Mouse (Mus musculus) CH12.LX (cell line): ENCODE measurements around the gene Ehd1. TPM values are rescaled to one million over a fixed set of nuclear protein-coding genes. Genes with fewer than 3 reads are reported as not detected.

Experiments used
- DNase-seq: peaks from one replicate; pipeline ENCODE4 v3.0.0-alpha.2; 2013; ENCODE audit errors: extremely low read depth
- H3K27ac ChIP-seq: 2 replicates; pipeline ENCODE4 v1.5.1; 2012; ENCODE audit warnings: low read depth, mild to moderate bottlenecking, control low read depth, moderate library complexity; ENCODE audit not compliant: insufficient read depth
- H3K27me3 ChIP-seq: replicated peaks from 2 replicates; pipeline ENCODE3; 2012; ENCODE audit warnings: inconsistent platforms
- H3K36me3 ChIP-seq, 2 experiments: replicated peaks in 1 of 2; 2 replicates each; pipeline versions ENCODE3 to v1.6.1; 2012; ENCODE audit warnings: inconsistent platforms in 1 of 2, low read length in 1 of 2, mild to moderate bottlenecking in 1 of 2, mixed read lengths in 1 of 2, moderate library complexity in 1 of 2; ENCODE audit not compliant: control insufficient read depth in 1 of 2, insufficient read depth in 1 of 2
- H3K4me1 ChIP-seq, 2 experiments: 2 replicates each; pipeline ENCODE4 v1.6.1; 2012; ENCODE audit warnings: inconsistent platforms in 1 of 2, moderate library complexity in 1 of 2; ENCODE audit not compliant: insufficient read depth in 2 of 2, control insufficient read depth in 1 of 2
- H3K4me2 ChIP-seq: 2 replicates; pipeline ENCODE4 v1.6.1; 2012; ENCODE audit warnings: low read depth, mild to moderate bottlenecking, control low read depth; ENCODE audit not compliant: poor library complexity, insufficient read depth, severe bottlenecking
- H3K4me3 ChIP-seq, 3 experiments: fragments of 150-350 bp in 1 of 3; sonication (generic) in 1 of 3; replicated peaks in 1 of 3; 2 replicates each; pipeline versions ENCODE3 to v1.5.1; 2011 to 2012; ENCODE audit warnings: low read depth in 2 of 3, low read length in 2 of 3, mild to moderate bottlenecking in 2 of 3, moderate library complexity in 2 of 3, control low read depth in 1 of 3, improper control_type of control experiment in 1 of 3, inconsistent platforms in 1 of 3, mixed read lengths in 1 of 3; ENCODE audit not compliant: poor library complexity in 1 of 3
- H3K79me2 ChIP-seq: replicated peaks from 2 replicates; pipeline ENCODE4 v1.6.1; 2012; ENCODE audit warnings: mild to moderate bottlenecking, moderate library complexity; ENCODE audit not compliant: control insufficient read depth, poor library complexity, insufficient read depth, severe bottlenecking; ENCODE audit errors: extremely low read depth
- H3K9ac ChIP-seq: 2 replicates; pipeline ENCODE4 v1.6.1; 2012; ENCODE audit warnings: low read depth, mild to moderate bottlenecking, control low read depth, moderate library complexity; ENCODE audit not compliant: insufficient read depth
- H3K9me3 ChIP-seq: replicated peaks from 2 replicates; pipeline ENCODE3; 2012; ENCODE audit warnings: low read length, inconsistent platforms, mixed read lengths
- BHLHE40 ChIP-seq: IDR thresholded peaks from 2 replicates; pipeline ENCODE4 v1.6.1; 2011; ENCODE audit warnings: mild to moderate bottlenecking, low read depth, low read length, improper control_type of control experiment
- CHD1 ChIP-seq: IDR thresholded peaks from 2 replicates; pipeline ENCODE4 v1.6.1; 2012; ENCODE audit warnings: low read depth, low read length, improper control_type of control experiment, inconsistent platforms
- CHD2 ChIP-seq: IDR thresholded peaks from 2 replicates; pipeline ENCODE4 v1.6.1; 2011; ENCODE audit warnings: low read length, improper control_type of control experiment
- E2F4 ChIP-seq: IDR thresholded peaks from 2 replicates; pipeline ENCODE4 v1.6.1; 2011; ENCODE audit warnings: low read depth, low read length, improper control_type of control experiment; ENCODE audit not compliant: insufficient replicate concordance
- ETS1 ChIP-seq: conservative IDR thresholded peaks from 2 replicates; pipeline ENCODE4 v1.6.1; 2012; ENCODE audit warnings: low read depth, mild to moderate bottlenecking, inconsistent platforms, low read length, improper control_type of control experiment, moderate library complexity
- HCFC1 ChIP-seq: IDR thresholded peaks from 2 replicates; pipeline ENCODE4 v1.6.1; 2012; ENCODE audit warnings: low read depth, mild to moderate bottlenecking, inconsistent platforms, low read length, improper control_type of control experiment
- IRF4 ChIP-seq: IDR thresholded peaks from 2 replicates; pipeline ENCODE4 v1.6.1; 2014; ENCODE audit warnings: low read depth, mild to moderate bottlenecking, inconsistent platforms, low read length, improper control_type of control experiment
- JUN ChIP-seq: IDR thresholded peaks from 2 replicates; pipeline ENCODE4 v1.6.1; 2011; ENCODE audit warnings: low read depth, mild to moderate bottlenecking, low read length, improper control_type of control experiment, moderate library complexity; ENCODE audit not compliant: insufficient read depth
- MAX ChIP-seq: IDR thresholded peaks from 2 replicates; pipeline ENCODE4 v1.6.1; 2011; ENCODE audit warnings: low read length, improper control_type of control experiment
- MAZ ChIP-seq: IDR thresholded peaks from 2 replicates; pipeline ENCODE4 v1.6.1; 2012; ENCODE audit warnings: low read depth, mild to moderate bottlenecking, inconsistent platforms, low read length, improper control_type of control experiment, moderate library complexity
- NELFE ChIP-seq: IDR thresholded peaks from 2 replicates; pipeline ENCODE4 v1.6.1; 2011; ENCODE audit warnings: low read depth, low read length, improper control_type of control experiment
- NRF1 ChIP-seq: IDR thresholded peaks from 2 replicates; pipeline ENCODE4 v1.6.1; 2014; ENCODE audit warnings: low read depth, mild to moderate bottlenecking, inconsistent platforms, low read length, improper control_type of control experiment, moderate library complexity
- POLR2A ChIP-seq: IDR thresholded peaks from 2 replicates; pipeline ENCODE4 v1.6.1; 2011; ENCODE audit warnings: low read depth, mild to moderate bottlenecking, improper control_type of control experiment, low read length
- POLR2AphosphoS2 ChIP-seq: IDR thresholded peaks from 2 replicates; pipeline ENCODE4 v1.6.1; 2011; ENCODE audit warnings: low read depth, low read length, improper control_type of control experiment
- RAD21 ChIP-seq: IDR thresholded peaks from 2 replicates; pipeline ENCODE4 v1.6.1; 2011; ENCODE audit warnings: low read depth, mild to moderate bottlenecking, low read length, improper control_type of control experiment, moderate library complexity
- RCOR1 ChIP-seq: conservative IDR thresholded peaks from 2 replicates; pipeline ENCODE4 v1.6.1; 2012; ENCODE audit warnings: low read depth, mild to moderate bottlenecking, inconsistent platforms, low read length, improper control_type of control experiment
- ZKSCAN1 ChIP-seq: IDR thresholded peaks from 2 replicates; pipeline ENCODE4 v1.6.1; 2012; ENCODE audit warnings: low read depth, inconsistent platforms, low read length, improper control_type of control experiment, borderline replicate concordance
- ZMIZ1 ChIP-seq: IDR thresholded peaks from 2 replicates; pipeline ENCODE4 v1.6.1; 2012; ENCODE audit warnings: low read depth, mild to moderate bottlenecking, inconsistent platforms, low read length, improper control_type of control experiment
- ZNF384 ChIP-seq: IDR thresholded peaks from 2 replicates; pipeline ENCODE4 v1.6.1; 2012; ENCODE audit warnings: low read depth, low read length, improper control_type of control experiment, inconsistent platforms
- dilution Hi-C: fragments of 300-500 bp; cut with MboI; formaldehyde crosslinking; loops from 2 replicates; pipeline ENCODE4 v1.14.3; 2020; ENCODE audit warnings: low sequenced_read_pairs; ENCODE audit not compliant: extremely low pct_unique_long_range_greater_than_20kb, extremely low pct_ligation_motif_present
- in situ Hi-C: fragments of 300-500 bp; cut with MboI; formaldehyde crosslinking; loops from 3 replicates; pipeline ENCODE4 v1.14.3; 2019; ENCODE audit warnings: low sequenced_read_pairs, low pct_ligation_motif_present, low pct_unique_long_range_greater_than_20kb, mixed read lengths
- polyA plus RNA-seq: library from polyadenylated mRNA; unstranded; fragments of >175 nt; gene quantifications from 2 replicates; pipeline ENCODE4 v1.2.1, GENCODE M21; 2012; ENCODE audit warnings: low read depth; ENCODE audit not compliant: insufficient read length
- total RNA-seq, 2 experiments: library from RNA; depleted of rRNA; stranded (reverse); fragments of 300-350 nt in 1 of 2; fragments of >200 nt in 1 of 2; gene quantifications; 2 replicates each; pipeline ENCODE4 v1.2.3; 2012 to 2014

Gene Ehd1
- total and polyA plus RNA-seq, 3 experiments, result 131 to 400 (median 245) TPM

DNA sequence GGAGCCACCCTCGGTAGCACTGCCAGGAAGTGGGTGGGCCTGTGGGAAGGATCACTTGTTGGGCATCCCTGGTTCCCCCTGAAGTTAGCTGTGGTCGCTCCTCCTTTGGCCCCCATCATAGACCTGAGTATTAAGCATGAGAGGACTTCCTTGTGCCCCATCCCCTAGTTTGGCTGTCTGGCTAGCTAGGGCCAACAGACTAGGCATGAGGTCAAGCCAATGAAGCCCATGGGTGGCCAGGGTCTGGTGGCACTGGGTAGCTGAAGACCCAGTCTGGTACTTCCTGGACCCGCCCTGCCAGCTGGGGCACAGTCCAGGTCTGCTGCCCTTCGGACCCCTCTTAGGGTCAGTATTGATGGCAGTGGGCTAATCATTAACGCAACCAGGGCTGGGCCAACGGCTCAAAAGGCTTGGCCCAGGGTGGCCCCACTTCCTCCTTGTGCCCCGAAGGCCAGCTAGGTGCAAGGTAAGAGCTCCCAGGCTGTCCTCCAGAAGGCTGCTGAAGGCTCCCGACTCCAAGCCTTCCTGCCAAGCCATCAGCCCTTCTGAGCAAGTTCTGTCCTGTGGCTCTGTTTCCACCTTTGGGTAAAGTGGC is 13.6 kb upstream of the Ehd1 start:
- no peak overlapping the region for H3K9ac ChIP-seq
- no peak for DNase-seq
- H3K4me1 ChIP-seq, result peaks cover 5 to 12% of the 10 kb centered on the region in 2 experiments; a peak in 3 of 4 replicates
- no peak overlapping the region for H3K4me2 ChIP-seq
- H3K79me2 ChIP-seq, result no peaks in the 10 kb centered on the region
- TF ChIP-seq MAZ, result no peak
- TF ChIP-seq POLR2AphosphoS2, result no peak
- no peak for TF ChIP-seq BHLHE40
- TF ChIP-seq NRF1, result no peak
- no peak for TF ChIP-seq RCOR1
- TF ChIP-seq NELFE, result no peak
- TF ChIP-seq ETS1, result no peak
- no peak for TF ChIP-seq CHD2
- no peak for TF ChIP-seq E2F4
- no peak for TF ChIP-seq RAD21
- TF ChIP-seq ZNF384, result no peak
- TF ChIP-seq JUN, result no peak
- dilution Hi-C loops, result no loop called here
- peaks cover 2% of the 10 kb centered on the region for H3K27me3 ChIP-seq
- H3K27ac ChIP-seq, result no peak overlapping the region
- in situ Hi-C loops, result loop anchor here (5.0 kb wide), 1 partner anchor 44 kb away; the partner anchor contains the start of gene Cdc42bpg
- H3K4me3 ChIP-seq, result no peak overlapping the region
- peaks cover 3% of the 10 kb centered on the region for H3K9me3 ChIP-seq
- H3K36me3 ChIP-seq, result peaks cover 26 to 53% of the 10 kb centered on the region in 2 experiments

DNA sequence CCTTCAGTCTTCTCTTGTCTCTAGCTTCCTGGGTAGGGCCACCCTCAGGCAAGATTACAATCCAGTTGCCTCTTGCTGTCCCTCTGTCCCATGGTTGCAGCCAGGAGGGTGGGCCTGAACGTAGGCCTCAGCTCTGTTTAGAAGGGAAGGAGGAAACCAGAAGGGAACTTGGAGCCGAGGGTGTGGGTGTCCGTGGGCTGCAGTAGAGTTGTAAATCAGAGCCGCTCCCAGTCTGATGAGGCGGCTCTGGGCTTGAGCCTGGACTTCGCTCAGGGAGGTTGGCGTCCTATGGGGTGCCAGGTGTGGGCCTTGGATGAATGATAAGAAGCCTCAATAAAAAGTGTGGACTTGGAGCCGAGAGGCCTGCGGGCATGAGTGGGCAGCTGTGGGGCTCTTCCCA is 12.3 kb upstream of the Ehd1 start:
- Histone ChIP-seq H3K4me1 (peaks cover 5 to 22% of the 10 kb centered on the region in 2 experiments; a peak in 3 of 4 replicates), H3K4me3 (no peak overlapping the region), H3K4me2 (no peak overlapping the region), H3K9me3 (peaks cover 3% of the 10 kb centered on the region), H3K36me3 (peaks cover 17 to 40% of the 10 kb centered on the region in 2 experiments), H3K27ac (no peak overlapping the region), H3K9ac (no peak overlapping the region), H3K79me2 (no peaks in the 10 kb centered on the region), H3K27me3 (peaks cover 2% of the 10 kb centered on the region)
- in situ Hi-C loops, result loop anchor here (5.0 kb wide), 1 partner anchor 43 kb away; the partner anchor contains the start of gene Cdc42bpg
- TF ChIP-seq MAX (no peak), HCFC1 (no peak), CHD1 (no peak), ZMIZ1 (no peak), POLR2A (no peak), CHD2 (no peak), IRF4 (no peak), E2F4 (no peak), RAD21 (no peak), ZKSCAN1 (no peak)
- DNase-seq, result no peak
- dilution Hi-C loops, result no loop called here
